Mouse (Mus musculus) G1E (cell line): ENCODE results near the gene Pds5a. TPM values are rescaled to one million over a fixed set of nuclear protein-coding genes. Genes with fewer than 3 reads are reported as not detected.

ENCODE experiments used
- ATAC-seq: 2 replicates; pipeline ENCODE4 v1.8.0; 2016; ENCODE audit warnings: mild to moderate bottlenecking; ENCODE audit not compliant: insufficient number of reproducible peaks, poor library complexity, low FRiP score, severe bottlenecking; ENCODE audit errors: extremely low read depth
- DNase-seq: peaks from one replicate; pipeline ENCODE4 v3.0.0; 2012; ENCODE audit warnings: low spot score
- H3K27me3 ChIP-seq: 2 replicates; pipeline ENCODE4 v1.6.1; 2012; ENCODE audit warnings: mild to moderate bottlenecking, low read length, inconsistent platforms; ENCODE audit not compliant: insufficient read depth
- H3K36me3 ChIP-seq: replicated peaks from 2 replicates; pipeline ENCODE3; 2012; ENCODE audit warnings: mild to moderate bottlenecking, inconsistent platforms
- H3K4me1 ChIP-seq: 2 replicates; pipeline ENCODE4 v1.6.1; 2012; ENCODE audit warnings: low read depth, low read length, inconsistent platforms, mixed read lengths; ENCODE audit not compliant: insufficient read depth
- H3K4me3 ChIP-seq: 2 replicates; pipeline ENCODE4 v1.5.1; 2012; ENCODE audit warnings: low read depth, mild to moderate bottlenecking, inconsistent platforms, low read length, moderate library complexity, mixed read lengths
- H3K9me3 ChIP-seq: replicated peaks from 2 replicates; pipeline ENCODE4 v1.6.1; 2012; ENCODE audit warnings: inconsistent platforms
- CTCF ChIP-seq: IDR thresholded peaks from 2 replicates; pipeline ENCODE4 v1.5.1; 2012; ENCODE audit warnings: low read depth, low read length, inconsistent platforms, mixed read lengths
- GATA1 ChIP-seq: IDR thresholded peaks from 2 replicates; pipeline ENCODE4 v1.6.1; 2012; ENCODE audit warnings: borderline replicate concordance, low read length, inconsistent platforms, mixed read lengths
- GATA2 ChIP-seq: IDR thresholded peaks from 2 replicates; pipeline ENCODE4 v1.6.1; 2012; ENCODE audit warnings: low read depth, low read length, inconsistent platforms, borderline replicate concordance
- POLR2AphosphoS5 ChIP-seq: IDR thresholded peaks from 2 replicates; pipeline ENCODE4 v1.6.1; 2012; ENCODE audit warnings: low read depth, low read length, inconsistent platforms; ENCODE audit not compliant: insufficient replicate concordance
- TAL1 ChIP-seq: conservative IDR thresholded peaks from 2 replicates; pipeline ENCODE4 v1.6.1; 2012; ENCODE audit warnings: low read depth, low read length, inconsistent platforms, mixed read lengths
- polyA plus RNA-seq: library from polyadenylated mRNA; stranded (reverse); fragments of >175 nt; gene quantifications from 2 replicates; pipeline ENCODE4 v1.2.3, GENCODE M21; 2012
- total RNA-seq, 2 experiments: library from RNA; stranded (forward) in 1 of 2; stranded (reverse) in 1 of 2; fragments of 200-1000 nt in 1 of 2; fragments of >200 nt in 1 of 2; fragmentation: Nextera tagmentation in 1 of 2; gene quantifications; 2 replicates each; pipeline ENCODE4 v1.2.3; 2014 to 2017

Gene Pds5a
- total and polyA plus RNA-seq, 3 experiments: 22.9 to 441 (median 434) TPM

GRCm38 (mm10) chr5:65590199-65590598, 107.9 kb downstream of the Pds5a start:
- ATAC-seq (no peak), DNase-seq (peak; percentile 14)
- Histone ChIP-seq H3K4me3 (no peak overlapping the region), H3K4me1 (peaks cover 13% of the 10 kb centered on the region), H3K36me3 (peaks cover 76% of the 10 kb centered on the region), H3K9me3 (no peaks in the 10 kb centered on the region), H3K27me3 (no peaks in the 10 kb centered on the region)
- no peak for TF ChIP-seq CTCF
- no peak for TF ChIP-seq GATA1
- no peak for TF ChIP-seq POLR2AphosphoS5
- TF ChIP-seq TAL1: no peak
- TF ChIP-seq GATA2: no peak

DNA sequence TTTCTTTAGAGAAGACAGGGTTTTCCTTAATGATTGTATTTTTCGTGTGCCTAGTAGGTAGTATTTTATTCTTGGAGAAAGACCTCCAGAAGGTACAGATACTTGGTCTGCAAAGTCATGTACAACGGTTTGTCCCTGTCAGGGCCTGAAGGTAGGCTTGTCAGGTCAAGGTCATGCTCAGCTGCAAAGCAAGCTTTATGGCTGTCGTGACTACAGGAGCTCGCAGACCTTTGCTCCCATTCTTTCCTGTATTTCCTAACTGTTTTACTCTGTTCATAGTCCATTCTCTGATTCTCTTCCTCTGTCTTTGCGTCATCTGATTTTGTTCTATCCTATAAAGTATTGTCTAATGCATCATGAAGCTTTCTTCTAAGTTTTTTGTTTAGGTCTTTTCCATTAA, 111.8 kb downstream of the Pds5a start:
- TF ChIP-seq GATA2 (no peak), TAL1 (no peak), GATA1 (no peak), CTCF (no peak), POLR2AphosphoS5 (no peak)
- ATAC-seq (no peak), DNase-seq (no peak)
- H3K9me3 ChIP-seq: no peaks in the 10 kb centered on the region
- no peak overlapping the region for H3K4me3 ChIP-seq
- H3K4me1 ChIP-seq: peaks cover 13% of the 10 kb centered on the region
- H3K36me3 ChIP-seq: peaks cover 70% of the 10 kb centered on the region
- H3K27me3 ChIP-seq: no peaks in the 10 kb centered on the region

- TF ChIP-seq GATA1 (no peak), POLR2AphosphoS5 (no peak), CTCF (no peak), GATA2 (no peak), TAL1 (no peak)
- Histone ChIP-seq H3K36me3 (peaks cover 71% of the 10 kb centered on the region), H3K4me3 (no peak overlapping the region), H3K9me3 (no peaks in the 10 kb centered on the region), H3K4me1 (peaks cover 2% of the 10 kb centered on the region; the same call in 1 of the 2 replicates), H3K27me3 (no peaks in the 10 kb centered on the region)
- DNase-seq: no peak
- ATAC-seq: no peak
Measured at GRCm38 (mm10) chr5:65578545-65578944, 119.5 kb downstream of the Pds5a start.

DNA sequence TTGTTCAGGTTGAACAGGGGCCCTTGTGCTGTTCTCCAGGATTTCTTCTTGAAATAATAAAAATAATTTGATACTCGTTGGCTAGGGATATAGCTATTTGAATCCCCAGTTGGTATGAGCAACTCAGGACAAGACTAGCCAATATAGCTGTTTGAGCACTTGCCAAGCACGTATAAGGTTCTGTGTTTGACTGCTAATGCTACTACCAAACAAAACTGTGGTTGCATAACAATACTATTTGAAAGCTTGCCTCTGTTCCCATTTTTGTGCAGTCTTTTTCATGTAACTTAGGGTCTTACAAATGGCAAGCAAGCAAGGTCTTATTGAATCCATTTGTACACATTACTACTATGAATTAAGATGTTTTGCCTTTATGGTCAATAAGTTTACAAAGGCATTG, 122.2 kb downstream of the Pds5a start:
- peaks cover 66% of the 10 kb centered on the region for H3K36me3 ChIP-seq
- TF ChIP-seq CTCF (no peak), GATA2 (no peak), POLR2AphosphoS5 (no peak), GATA1 (no peak)
- peaks cover 2% of the 10 kb centered on the region; the same call in 1 of the 2 replicates for H3K4me1 ChIP-seq
- H3K4me3 ChIP-seq: no peak overlapping the region
- no peaks in the 10 kb centered on the region for H3K9me3 ChIP-seq
- no peaks in the 10 kb centered on the region for H3K27me3 ChIP-seq
- no peak for DNase-seq
- ATAC-seq: no peak

GRCm38 (mm10) chr5:65574876-65575275, 123.2 kb downstream of the Pds5a start:
- Histone ChIP-seq H3K36me3 (peaks cover 67% of the 10 kb centered on the region), H3K4me1 (peaks cover 2% of the 10 kb centered on the region; the same call in 1 of the 2 replicates), H3K27me3 (no peaks in the 10 kb centered on the region), H3K4me3 (no peak overlapping the region), H3K9me3 (no peaks in the 10 kb centered on the region)
- TF ChIP-seq GATA1: no peak
- no peak for TF ChIP-seq GATA2
- TF ChIP-seq CTCF: no peak
- no peak for TF ChIP-seq TAL1
- TF ChIP-seq POLR2AphosphoS5: no peak
- no peak for ATAC-seq
- DNase-seq: no peak

- Histone ChIP-seq H3K4me1 (peaks cover 19% of the 10 kb centered on the region), H3K36me3 (peaks cover 51% of the 10 kb centered on the region), H3K4me3 (no peak overlapping the region), H3K9me3 (no peaks in the 10 kb centered on the region), H3K27me3 (no peaks in the 10 kb centered on the region)
- TF ChIP-seq POLR2AphosphoS5: no peak
- TF ChIP-seq GATA1: no peak
- TF ChIP-seq TAL1: no peak
- no peak for TF ChIP-seq GATA2
- TF ChIP-seq CTCF: no peak
- no peak for DNase-seq
- ATAC-seq: no peak
Measured at GRCm38 (mm10) chr5:65565486-65565885, 132.6 kb downstream of the Pds5a start.

DNA sequence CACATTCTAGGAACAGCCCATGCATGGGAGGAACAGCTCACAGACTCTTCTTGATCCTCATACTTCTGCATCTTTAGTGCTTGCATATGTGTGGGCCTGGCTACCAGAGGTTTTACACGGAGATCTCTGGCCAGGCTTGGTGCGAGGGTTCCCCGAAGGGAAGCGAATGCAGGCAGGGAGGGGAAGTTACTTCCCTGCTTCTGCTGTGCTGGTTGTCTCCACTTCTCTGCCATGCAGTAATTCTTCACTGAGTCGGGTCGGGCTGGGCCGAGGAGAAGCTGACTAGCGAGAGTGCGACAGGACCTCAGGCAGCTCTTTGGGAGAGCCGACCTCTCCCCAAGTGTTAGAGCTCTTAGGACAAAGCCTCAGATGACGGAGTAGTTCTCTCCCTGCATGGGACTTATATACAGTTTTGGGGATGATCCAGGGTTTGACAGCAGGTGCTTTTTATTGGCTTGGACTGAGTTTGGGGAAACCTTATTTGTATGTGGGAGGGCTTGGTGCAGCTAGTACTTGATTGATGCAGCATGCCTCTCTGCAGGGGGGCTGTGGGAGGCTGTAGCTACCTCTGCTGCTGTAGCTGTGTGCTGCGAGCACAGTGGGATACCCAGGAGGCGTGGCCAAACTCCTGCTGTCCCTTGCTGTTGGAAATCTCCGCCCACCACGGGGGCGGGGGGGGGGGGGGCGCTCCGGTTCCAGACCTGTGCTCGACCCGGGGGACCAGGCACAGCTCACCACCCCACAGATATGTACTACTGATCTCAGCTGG, 136.8 kb downstream of the Pds5a start:
- no peaks in the 10 kb centered on the region for H3K9me3 ChIP-seq
- ATAC-seq (no peak), DNase-seq (no peak)
- H3K4me3 ChIP-seq: no peak overlapping the region
- H3K4me1 ChIP-seq: peaks cover 23% of the 10 kb centered on the region
- no peaks in the 10 kb centered on the region for H3K27me3 ChIP-seq
- peaks cover 51% of the 10 kb centered on the region for H3K36me3 ChIP-seq
- TF ChIP-seq GATA1 (no peak), TAL1 (no peak), POLR2AphosphoS5 (no peak), GATA2 (no peak), CTCF (no peak)
